Mouse (Mus musculus): ENCODE measurements at regions not wholly inside any gene's neighbourhood (a gene's known extent, or its start where the extent isn't known, plus 50 kb on each side); places are given as distances from the start of the nearest gene placed in this dataset.
A peak's percentile ranks its signal among the peaks of the same experiment; 100 is the strongest.

DNA sequence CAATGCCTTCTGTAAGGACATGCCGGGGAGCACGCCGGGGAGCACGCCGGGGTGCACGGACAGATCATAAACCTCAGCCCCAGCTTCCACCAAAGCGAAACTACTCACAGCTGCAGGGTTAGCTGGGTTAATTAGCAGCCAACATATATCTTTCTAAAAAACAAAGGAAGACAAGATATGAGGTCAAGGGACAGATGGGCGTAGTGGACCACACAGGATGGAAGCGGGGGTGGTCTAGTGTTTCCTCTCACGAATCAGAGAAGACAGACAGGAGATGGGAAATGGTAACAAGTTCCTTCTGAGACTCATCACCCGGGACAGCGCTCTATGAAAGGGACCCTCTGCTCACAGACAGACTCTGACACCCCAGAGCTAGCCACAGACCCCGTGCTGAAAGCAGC is 60.0 kb upstream of the Ajap1 start:
- no peak for DNase-seq (ENCODE audit: extremely low spot score in 1 of 2, low spot score in 1 of 2)

DNA sequence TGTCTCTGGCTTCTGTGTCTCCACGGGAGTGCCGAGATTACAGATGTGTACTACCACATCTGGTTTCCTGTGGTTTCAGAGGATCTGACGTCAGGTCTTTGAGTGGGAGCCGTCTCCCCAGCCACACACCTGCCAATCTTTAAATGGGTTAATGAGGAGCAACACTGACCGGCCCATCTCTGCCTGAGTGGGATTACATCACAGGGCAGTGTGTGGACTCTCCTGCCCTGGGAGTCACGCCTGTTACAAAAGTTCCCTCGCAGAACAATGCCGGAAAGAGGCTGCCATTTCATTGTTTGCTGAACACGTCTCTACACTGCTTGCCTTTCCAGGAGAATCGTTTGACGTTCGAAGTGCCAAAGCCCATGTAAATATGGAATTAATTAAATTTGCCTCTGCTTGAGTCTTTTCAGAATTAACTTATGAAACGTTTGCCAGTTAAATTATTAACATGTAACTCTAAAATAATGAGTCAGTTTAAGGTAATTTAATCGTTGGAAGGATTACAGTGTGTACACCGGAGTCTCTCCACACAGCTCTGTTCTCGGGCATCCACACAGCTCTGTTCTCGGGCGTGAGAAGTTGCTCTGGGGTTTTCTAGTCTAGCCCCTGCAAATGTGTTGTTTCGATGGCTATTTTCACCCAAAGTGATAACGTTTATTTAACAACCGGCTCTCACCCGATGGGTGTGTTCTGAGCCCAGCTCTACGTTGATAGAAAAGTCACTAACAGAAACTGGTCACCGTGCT is 61.5 kb upstream of the Ajap1 start:
- DNase-seq (ENCODE audit: extremely low spot score in 1 of 2, low spot score in 1 of 2), result no peak

DNA sequence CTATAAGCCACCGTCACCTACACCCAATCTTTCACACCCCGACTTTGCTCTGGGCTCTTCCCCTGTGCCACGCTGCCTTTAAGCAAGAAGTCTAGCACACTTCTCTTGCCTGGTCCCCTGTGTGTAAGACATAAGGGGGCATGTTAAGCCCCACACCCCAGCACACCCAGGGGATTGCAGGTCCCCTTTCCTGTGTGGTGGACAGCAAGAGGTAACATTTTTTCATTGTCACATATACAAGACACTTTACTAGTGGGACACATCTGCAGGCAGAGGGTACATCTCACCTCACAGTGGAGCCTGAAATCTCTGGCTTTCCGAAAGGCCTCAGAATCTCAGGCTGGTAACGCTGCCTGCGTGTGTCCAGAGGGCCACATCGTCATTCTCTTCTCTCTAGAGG is 64.1 kb upstream of the Ajap1 start:
- no peak for DNase-seq (ENCODE audit: extremely low spot score in 1 of 2, low spot score in 1 of 2)

DNA sequence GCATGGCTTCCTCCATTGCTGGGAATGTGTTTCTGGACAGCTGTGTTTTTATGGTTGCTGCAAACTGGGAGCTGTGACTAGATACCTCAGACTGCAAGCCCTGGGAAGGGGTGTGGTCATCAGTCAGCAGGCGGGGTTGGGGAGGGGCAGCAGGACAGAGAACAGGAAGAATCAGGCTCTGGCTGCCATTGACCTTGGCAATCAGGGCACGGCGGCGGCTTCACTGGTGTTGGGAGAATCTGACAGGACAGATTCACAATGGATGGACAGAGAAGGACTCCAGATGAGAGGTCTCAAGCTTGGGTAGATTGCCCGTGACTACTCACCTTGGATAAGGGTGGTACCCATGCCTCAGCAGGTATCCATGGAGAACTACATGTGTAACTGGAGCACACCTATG is 64.5 kb upstream of the Ajap1 start:
- no peak for DNase-seq (ENCODE audit: extremely low spot score in 1 of 2, low spot score in 1 of 2)

DNA sequence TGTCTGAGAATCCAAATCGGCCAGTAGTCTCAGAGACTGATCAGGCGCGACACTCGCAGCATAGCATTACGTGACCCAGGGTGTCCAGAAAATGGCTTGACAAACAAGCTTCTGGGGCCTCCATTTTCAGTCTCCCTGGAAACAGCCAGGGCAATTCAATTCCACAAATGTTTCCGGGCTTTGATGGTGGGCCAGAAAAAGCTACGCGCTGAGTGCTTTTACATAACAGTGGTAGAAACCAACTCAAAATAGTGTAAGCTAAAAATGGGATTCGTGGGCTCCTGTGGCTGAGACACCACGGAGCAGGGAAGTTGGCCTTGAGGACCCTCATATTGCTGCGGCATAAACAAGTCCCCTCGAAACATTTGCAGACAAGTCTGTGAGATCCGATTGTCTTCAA is 65.3 kb upstream of the Ajap1 start:
- DNase-seq (ENCODE audit: extremely low spot score in 1 of 2, low spot score in 1 of 2), result peak; percentile 28 to 67

DNA sequence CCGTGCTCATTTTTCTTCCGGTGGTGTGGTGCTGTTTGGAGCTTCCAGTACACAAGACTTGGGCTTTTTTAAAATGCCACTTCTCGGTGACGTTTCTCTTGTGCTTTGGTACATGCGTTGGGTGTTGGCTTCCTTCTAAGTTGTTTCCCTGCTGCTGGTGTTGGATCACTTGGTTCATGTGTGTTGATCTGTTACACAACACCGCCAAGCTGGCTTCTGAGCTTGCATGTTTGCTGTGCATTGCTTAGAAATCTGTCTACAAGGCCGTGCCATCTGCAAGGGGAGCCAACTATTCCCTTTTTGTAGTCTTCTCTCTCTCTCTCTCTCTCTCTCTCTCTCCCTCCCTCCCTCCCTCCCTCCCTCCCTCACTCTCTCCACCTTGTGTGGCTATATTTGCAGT is 68.7 kb upstream of the Ajap1 start:
- no peak for DNase-seq (ENCODE audit: extremely low spot score in 1 of 2, low spot score in 1 of 2)

DNA sequence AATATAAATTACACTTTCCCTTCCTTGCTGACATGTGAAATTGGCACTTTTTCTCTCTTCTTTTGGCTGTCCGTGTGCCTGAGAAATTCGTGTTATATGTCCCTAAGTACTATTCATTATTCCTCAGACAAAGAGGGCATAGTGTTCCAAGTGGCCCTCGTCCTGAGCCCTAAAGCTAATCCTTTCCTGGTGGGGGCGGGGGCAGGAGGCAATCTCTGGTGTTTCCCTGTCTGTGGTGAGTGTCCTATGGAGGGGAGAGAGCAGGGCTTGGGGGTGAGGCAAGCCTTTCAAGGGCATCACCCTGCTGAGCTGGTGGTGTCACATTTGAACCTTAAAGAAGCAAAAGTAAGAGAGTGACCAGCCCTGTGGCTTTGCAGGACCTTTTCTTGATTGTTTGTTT is 69.9 kb upstream of the Ajap1 start:
- DNase-seq (ENCODE audit: extremely low spot score in 1 of 2, low spot score in 1 of 2), result no peak

DNA sequence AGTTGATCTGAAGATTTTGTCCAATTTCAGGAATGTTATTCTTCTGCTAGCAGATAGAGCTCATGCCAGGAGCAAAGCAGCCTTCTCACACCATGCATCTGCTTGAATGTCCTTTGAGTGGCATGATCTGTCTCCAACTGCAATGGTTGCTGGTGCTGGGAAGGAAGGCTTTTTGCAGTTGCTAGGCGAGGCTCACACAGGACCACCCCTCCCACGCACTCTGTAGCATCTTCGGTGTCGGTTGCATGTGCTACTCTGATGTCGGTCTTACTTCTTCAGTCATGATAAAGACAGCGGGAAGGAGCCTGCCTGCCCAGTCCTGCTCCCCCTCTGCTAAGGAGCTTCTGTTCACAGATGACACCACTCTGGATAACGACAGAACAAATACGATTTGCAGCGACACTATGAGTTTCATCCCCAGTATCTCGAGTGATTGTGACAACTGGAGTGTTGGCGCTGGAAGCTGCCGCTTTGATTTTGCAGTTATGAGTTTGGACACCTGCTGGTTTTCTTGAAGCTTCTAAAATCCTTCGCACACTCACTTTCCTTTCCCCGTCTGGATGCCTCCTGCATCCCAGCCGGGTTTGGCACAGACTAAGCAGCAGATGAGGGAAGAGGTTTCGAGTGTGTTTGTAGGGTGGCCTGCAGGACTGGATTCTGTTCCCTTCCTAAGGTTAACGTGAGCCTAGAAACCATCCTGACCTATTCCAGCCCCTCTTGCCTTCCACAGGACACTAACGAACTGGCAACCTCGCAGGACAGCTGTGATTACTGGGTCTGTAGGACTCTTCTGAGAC is 75.4 kb upstream of the Ajap1 start:
- DNase-seq (ENCODE audit: extremely low spot score in 1 of 2, low spot score in 1 of 2), result peak; percentile 11 to 47

DNA sequence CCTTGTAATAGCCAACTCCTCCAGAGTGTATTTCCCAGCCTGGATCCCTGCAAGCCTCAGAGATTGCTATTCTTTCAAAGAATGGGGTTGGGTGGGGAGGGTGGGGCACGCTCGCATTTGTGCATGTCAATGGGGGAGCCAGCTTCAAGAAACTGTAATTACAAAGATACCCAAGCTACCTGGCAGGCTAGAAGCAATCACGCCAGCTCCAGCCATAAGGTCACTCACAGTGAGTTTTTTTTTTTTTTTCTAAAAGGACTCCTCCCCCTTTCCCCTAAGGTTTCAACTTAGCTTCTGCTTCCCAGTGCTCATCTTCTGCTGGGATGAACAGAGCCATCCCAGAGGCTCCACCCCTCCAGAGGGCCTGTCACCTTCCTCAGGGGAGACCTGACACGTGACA is 77.0 kb upstream of the Ajap1 start:
- DNase-seq (ENCODE audit: extremely low spot score in 1 of 2, low spot score in 1 of 2), result no peak

DNA sequence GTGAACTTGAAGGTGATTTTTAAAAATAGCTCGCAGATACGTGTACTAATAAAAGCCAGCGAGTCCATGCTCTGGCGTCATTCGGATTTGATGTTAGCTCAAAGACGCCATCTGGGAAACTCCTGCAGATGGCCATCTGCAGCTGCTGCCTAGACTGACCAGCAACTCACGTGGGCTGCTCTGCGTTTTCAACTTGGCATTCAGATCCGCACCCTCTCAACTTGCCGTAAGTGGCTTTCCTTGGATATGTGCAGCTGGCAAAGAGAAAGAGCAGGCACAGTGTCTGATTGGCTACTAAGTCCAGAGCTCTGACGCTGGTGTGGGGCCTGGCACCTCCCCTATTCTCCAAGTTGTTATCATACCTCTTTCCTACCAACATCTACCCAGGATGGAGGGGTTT is 77.6 kb upstream of the Ajap1 start:
- peak in 1 of 2 experiments; percentile 17 for DNase-seq (ENCODE audit: extremely low spot score in 1 of 2, low spot score in 1 of 2)

DNA sequence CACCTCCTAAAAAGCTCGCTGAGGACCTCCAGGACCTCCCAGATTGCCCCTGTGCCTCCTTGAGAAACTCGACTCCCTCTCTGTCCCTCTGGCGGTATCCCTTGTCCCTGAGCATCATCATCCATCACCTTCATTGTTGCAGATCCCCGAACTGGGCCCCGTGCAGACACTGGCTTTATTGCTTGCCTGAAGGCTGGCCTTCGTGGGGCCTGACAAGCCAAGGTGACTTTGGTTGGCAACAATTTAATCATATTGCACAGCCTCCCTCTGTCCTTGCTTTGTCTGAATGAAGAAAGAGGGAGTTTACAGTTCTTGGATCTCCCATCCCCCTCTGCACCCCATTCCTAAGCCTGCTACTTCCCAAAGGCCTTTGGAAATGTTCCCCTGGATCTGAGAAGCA is 78.3 kb upstream of the Ajap1 start:
- DNase-seq (ENCODE audit: extremely low spot score in 1 of 2, low spot score in 1 of 2), result no peak

DNA sequence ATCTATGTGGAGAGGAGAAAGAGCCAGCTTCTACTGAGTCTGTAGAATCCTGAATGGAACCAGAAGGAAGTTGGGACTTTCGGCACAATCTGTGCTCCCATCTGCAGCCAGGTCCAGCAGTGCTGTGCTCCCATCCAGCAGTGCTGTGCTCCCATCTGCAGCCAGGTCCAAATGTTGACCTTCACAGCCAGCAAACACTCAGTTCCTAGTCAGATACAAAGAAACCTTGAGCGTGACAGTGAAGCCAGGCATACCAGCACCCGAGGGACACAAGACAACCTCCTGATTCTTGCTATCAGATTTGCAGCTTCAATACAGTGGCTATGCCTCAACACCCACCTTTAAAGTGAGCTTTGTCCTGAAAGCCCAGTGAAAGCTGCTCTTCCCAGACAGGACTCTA is 79.4 kb upstream of the Ajap1 start:
- DNase-seq (ENCODE audit: extremely low spot score in 1 of 2, low spot score in 1 of 2), result no peak

DNA sequence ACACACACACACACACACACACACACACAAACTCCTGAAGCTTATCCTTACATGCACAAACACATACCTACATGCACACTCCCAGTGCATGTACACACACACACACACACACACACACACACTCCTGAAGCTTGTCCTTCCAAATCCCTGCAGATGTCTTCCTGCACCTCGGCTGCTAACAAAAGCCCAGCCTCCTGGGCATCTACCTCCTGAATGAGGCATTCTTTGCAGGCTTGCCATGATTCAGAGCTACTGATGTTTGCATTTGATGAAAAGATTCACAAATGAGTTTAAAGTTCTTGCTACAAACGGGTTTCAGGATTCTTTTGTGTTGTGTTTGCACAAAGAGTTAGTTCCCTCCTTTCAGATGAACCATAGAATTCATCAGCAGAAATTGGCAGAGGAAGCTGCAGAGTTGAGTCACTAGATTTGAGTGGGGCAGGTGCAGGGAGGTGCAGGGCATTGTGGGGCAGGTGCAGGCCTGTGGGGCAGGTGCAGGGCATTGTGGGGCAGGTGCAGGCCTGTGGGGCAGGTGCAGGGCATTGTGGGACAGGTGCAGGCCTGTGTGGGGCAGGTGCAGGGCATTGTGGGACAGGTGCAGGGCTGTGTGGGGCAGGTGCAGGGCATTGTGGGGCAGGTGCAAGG is 84.8 kb upstream of the Ajap1 start:
- no peak for DNase-seq (ENCODE audit: extremely low spot score in 1 of 2, low spot score in 1 of 2)

DNA sequence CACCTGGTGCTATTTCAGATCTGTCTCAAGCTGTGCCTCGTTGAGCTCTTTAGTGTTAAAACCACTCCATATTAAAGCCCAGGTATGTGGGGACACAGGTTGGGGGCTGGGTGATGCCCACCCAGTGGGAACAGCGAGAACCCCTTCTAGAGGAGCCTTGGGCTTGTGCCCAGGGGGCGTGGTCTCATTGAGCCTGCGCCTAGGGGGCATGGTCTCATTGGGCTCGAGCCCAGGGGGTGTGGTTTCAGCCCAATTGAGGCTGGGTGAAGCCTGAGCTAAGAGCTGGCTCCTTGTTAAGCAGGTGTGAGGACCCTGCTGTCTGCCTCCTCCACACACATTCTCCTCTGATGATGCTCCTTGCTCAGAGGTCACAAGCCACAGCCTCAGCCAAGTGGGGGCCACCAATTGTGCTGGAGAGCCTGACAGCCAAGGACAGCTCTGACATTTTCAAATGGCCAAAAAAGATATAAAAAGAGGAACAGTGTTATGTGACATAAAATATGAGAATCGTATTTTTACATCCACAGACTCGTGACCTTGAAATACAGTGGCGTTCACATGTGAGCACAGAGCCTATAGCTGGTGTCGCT is 90.7 kb upstream of the Ajap1 start:
- DNase-seq (ENCODE audit: extremely low spot score in 1 of 2, low spot score in 1 of 2), result no peak

DNA sequence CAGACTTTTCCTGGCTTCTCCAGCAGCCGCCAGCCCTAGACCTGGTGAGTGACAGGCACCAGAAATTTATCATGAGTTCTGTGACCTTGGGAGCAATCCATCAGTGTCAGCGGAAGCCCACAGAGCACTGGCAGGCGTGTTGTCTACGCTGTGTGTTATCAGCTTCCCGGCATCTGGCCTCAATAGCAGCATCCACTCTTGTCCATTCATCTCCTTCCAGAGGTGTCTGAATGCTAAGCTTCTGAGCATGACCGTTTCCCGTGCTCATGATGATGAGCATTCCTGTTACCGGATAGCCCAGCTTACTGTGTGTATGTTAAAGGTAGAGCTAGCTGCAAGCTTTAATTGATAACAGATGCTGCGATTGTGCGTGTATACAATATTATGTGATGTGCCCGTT is 110.7 kb upstream of the Ajap1 start:
- DNase-seq (ENCODE audit: extremely low spot score in 1 of 2, low spot score in 1 of 2), result no peak

DNA sequence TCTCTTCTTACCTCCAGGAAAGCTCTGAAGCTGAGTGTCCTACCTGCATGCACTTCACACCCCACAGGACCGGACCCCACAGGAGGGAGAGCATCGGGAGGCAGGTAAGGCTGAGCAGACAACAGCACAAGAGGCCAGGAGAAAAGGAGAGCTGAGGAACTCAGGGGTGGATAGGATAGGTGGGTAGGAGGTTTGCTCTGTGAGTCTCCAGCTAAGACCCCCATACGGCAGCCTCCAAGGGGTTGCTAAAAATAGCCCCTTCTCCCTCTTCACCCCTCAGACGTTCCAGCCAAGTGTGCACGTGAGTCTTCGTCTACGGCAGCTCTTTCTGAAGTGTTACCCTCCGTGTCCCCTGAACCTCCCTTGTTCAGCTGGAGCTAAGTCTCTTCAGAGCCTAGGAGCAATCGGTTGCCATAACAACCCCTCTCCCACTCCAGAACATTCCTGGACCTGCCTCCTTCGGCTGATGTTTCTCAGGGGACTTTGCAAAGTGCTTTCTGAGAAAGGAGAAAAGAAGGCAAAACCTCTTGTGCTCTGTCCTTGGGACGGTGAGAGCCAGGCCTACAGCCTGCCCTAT is 117.3 kb upstream of the Ajap1 start:
- peak; percentile 41 to 61 for DNase-seq (ENCODE audit: extremely low spot score in 1 of 2, low spot score in 1 of 2)

DNA sequence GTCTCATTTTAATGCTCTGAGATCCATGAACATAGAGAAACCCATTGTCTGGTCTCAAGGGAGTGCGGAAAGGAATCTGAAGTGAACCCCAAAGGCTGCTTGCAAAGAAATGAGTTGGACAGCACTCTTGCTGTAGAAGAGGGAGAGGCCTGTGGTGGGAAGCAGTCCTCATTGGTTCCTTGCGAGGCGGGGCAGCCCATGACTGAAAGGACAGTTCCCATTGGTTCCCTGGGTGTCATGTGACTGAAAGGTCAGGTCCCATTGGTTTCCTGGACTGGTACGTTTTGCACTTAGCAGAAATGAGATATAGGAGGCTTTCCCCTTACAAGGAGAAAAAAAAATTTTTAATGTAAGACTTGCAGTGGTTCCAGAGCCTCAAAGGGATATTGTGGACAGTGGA is 119.9 kb upstream of the Ajap1 start:
- no peak for DNase-seq (ENCODE audit: extremely low spot score in 1 of 2, low spot score in 1 of 2)

DNA sequence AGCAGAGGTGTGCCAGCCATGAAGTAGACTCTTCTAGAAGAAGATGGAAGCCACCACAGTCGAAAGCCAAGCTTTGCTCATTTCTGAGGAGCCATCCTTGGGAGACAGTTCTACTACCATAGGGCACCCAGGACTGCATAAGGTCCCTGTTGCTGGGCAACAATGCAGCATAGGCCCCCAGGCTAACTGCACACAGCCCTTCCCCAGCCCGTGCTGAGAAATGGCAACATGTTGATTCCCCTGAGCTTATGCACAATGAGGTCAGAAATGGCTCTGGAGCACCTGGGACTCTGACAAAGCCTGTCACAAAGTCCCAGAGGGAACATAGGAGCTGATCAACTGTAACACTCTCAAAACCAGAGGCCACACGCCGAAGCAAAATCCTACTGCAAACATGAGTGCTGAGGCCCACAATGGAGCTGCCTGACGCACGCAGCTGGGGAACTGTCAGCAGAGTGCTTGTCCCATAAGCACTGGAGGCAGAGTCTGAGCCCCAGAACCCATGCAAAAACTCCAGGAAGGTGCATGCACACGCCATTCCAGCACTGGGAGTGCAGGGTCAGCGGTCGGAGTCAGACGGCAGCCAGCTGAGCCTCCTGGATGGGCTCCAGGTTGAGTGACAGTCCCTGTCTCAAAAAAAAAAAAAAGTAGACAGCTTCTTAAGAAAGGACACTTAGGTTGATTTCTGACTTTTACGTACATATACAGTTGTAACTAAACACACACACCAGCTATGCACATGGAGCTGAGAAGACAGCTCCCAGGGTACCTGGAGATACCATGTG is 120.6 kb upstream of the Ajap1 start:
- no peak for DNase-seq (ENCODE audit: extremely low spot score in 1 of 2, low spot score in 1 of 2)

DNA sequence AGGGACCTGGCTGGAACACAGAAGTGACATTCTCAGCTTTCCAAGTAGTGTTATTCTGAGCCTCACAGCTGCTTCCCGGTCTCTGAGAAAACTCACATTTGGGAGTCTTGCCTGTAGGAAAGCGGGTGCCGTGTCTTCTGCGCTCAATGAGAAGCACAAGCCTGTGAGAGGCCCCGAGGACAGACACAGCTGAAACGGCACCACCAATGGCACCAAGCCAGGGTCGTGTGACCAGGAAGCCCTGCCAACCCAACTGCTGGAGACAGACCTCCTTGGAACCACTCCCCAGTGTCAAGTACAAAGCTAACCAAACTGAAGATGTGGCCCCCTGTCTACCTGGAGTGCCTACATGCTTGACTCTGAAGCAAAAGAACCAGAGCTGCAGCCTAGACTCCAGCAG is 121.3 kb upstream of the Ajap1 start:
- DNase-seq (ENCODE audit: extremely low spot score in 1 of 2, low spot score in 1 of 2), result peak in 1 of 2 experiments; percentile 31
